Mouse (Mus musculus) layer of hippocampus, postnatal 36 days (tissue): Measurements from ENCODE around the gene Slc37a3. TPM values are rescaled to one million over a fixed set of nuclear protein-coding genes. Genes with fewer than 3 reads are reported as not detected.

Source experiments
- DNase-seq, 2 experiments: peaks; one replicate each; pipeline ENCODE4 v3.0.0; 2022
- total RNA-seq, 2 experiments: library from RNA; stranded (reverse); gene quantifications; 2 replicates each; pipeline ENCODE4 v1.2.3; 2021

The Slc37a3 gene
- total RNA-seq, 2 experiments from 2014 or later, result 73.8 to 84.2 TPM

DNA sequence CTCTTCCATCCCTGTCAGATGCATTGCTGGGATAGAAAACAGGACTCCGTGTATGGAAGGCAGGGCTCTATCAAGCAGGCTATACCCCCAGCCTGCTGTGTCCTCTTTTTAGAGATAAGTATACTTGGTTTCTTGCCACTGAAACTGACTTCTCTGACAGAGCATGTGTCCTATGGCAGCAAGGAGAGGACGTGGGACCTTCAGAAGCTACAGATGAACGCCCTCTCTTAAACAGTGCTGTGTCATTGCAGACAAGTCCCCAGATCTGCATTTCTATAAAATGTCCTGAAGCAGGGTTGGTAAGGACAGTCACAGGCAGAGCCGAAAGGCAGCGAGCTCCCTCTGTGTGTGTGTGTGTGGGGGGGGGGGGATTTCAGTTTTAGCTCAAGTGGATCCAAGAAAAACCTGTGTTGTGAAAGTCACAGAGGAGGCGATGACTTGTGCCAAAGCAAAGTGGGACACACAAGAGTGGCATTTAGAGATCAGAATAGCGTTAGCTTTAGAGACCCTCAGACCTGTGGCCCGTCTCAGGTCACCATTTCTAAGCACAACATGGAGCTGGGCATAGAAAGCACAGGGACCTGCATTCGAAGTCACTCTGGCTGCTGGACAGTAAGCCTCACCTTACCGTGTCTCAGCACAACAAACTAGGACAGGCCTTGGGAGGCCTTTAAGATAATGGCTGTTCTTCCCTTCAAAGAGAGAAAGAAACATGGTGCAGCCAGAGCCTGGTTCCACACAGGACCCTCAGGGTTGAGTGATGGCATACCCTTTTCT is 59.4 kb downstream of the Slc37a3 start:
- no peak for DNase-seq

DNA sequence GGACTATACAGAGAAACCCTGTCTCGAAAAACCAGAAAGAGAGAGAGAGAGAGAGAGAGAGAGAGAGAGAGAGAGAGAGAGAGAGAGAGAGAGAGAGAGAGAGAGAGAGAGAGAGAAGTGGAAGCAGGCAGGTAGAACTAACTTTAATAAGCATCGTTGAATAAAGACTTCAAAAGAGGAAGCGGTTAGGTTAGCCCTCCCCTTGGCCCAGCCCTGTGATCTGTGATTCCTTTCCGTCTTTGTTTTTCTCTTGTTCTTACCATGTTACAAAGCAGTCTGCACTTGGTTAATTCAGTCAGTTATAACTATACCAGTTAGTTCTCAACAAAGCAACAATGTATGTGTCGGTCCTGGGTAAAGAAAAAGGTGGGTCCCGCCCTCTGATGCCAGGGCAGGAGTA is 61.4 kb downstream of the Slc37a3 start:
- DNase-seq, result no peak

DNA sequence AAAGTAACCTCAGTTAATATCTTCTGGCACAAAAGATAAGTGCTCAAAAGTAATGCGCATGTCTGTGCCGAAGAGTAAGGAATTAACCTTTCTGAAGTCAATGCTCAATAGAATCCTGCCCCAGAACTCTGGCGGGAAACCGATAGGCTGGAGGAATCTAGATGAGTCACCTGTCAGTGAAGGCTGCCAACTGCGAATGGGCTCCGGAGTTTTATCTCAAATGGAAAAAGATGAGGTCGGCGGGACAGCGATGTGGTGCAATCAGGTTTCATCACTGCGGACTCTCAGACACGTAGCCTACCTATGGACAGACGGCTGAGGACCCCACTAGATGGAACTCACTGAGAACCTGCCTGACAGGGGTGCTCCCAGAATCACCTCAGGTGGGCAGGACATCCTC is 63.0 kb downstream of the Slc37a3 start:
- DNase-seq, result no peak

DNA sequence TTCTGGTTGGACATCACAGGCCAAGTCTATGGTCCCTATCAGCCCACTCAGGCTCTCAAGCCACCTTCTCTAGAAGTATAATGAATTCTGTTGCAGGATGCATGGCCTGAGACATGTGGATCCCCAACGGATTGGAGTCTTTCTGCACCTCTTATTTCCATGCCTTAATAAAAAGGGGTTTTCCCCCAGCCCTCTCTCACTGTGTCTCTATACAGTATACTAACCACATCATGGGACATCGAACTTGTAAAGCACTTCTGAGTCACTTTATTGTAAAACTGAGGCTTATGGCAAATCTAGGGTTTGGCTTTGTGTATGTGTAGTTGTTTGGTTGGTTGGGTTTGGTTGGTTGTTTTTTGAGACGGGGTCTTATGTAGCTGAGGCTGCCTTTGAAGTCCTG is 65.7 kb downstream of the Slc37a3 start:
- no peak for DNase-seq

DNA sequence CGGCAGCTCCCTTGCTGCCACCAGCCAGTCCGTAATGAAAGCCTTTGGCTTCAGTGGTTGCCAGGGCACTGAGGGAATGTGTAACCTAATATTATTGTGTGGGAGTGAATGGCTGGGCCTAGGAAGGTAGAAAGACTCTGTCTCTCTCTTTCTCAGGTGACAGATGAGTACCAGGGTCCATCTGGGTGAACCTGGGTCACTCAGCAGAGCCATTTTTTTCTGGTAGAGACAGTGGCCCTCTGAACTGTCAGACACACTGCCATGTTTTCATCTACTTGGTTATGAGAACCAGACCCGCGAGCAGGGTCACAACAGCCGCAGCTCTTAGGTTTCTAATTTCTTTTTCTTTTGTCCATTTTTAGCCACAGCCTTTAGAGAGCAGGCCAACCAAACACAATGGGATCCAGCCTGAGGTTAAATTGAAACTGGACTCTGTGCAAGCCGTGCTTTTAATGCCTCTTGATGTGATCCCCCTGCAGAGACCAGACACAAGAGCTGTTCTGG is 73.1 kb downstream of the Slc37a3 start:
- no peak for DNase-seq

DNA sequence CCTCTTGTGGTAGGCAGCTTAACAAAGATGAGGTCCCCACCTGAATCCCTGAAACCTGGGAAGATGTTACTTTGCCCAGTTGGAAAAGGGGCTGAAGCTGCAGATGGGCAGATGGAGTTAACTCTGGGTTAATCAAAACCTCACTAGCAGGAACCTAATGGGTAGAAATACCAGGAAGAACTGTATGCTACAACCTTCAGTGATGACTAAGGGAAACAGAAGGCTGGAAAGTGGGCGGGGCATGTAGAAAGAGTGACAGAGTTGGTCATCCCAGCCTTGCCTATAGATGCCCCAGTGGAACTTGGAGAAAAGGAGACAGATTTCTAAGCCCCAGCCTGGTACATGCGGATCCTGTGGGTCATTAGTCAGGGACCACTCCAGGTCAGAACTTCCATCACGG is 76.0 kb downstream of the Slc37a3 start:
- no peak for DNase-seq

DNA sequence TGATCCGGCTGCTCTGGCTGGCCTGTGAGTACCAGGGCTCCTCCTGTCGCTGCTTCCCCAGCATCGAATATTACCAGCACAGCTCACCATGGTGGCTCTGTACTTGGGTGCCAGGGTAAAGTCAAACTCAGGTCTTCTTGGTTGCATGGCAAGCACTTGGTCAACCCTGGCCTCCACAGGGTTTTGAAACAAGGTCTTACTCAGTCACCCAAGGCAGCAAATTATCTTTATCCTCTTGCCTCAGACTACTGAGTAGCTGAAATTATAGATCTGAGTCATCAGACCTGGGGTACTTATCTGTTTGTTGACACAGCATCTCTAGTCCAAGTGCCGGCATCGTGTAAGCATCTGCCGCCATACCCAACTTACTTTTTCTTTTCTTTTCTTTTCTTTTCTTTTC is 80.4 kb downstream of the Slc37a3 start:
- DNase-seq, result no peak

DNA sequence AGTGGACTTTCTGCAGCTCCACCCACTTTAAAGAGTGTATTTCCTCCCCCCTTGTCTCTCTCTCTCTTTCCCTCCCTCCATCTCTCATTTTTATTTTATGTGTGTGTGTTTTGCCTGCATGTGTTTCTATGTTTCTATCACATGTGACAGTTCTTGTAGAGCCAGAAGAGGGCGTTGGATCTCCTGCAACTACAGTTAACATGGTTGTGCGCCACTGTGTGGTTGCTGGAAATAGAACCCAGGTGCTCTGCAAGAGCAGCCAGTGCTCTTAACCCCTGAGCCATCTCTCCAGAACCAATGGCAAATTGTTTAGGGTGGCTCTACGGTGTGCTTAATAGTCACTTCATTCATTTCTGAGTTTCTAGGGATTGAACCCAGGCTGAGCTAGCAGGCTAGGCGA is 81.0 kb downstream of the Slc37a3 start:
- DNase-seq, result no peak

DNA sequence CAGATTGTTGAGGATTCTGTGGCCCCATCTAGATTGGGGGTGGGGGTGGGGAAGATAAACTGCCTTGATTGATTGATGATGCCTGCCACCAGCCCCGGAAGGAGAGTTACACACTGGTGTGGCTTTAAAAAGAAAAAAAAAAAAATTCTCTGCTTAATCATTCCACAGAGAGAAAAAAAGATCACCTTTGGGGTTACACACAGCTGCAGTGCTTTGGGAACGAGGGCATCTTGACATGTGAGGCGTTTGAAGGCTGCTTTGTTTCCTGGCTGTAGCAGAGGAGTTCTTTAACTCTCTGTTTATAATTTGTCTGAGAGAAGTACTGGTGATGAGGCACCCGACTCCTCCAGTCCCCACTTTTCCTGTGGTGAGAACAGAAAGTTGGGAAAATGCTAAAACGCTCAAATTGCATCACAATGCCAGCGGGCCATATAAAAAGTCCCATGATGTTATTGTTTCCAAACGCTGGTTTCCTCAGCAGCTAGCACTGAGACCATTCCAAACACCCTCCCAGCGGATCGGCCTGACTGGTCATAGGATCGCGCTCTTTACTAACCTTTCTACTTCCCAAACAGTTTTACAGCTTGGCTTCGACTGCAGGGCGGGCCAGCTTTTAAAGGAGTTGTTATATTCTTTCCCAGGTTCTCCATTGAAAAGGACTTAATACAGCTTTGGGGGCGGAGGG is 81.6 kb downstream of the Slc37a3 start:
- no peak for DNase-seq

DNA sequence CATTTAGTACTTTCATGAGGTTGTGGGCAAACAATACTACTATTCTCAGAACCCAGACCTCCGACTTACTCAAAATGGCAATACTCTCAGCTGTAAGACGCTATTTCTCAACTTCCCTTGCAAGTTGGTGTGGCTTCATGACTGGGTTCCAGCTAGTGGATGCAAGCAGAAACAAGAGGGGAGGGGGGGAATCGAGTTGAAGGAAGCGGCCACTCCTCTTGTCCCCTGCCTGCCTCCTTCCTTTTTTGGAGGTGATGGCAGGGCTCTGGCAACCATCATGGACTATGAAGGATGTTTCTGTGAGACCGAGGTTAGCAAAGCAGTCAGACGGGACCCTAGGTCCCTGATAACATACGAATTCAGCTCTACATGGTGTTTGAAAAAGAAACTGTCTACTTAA is 87.8 kb downstream of the Slc37a3 start:
- DNase-seq, result no peak

DNA sequence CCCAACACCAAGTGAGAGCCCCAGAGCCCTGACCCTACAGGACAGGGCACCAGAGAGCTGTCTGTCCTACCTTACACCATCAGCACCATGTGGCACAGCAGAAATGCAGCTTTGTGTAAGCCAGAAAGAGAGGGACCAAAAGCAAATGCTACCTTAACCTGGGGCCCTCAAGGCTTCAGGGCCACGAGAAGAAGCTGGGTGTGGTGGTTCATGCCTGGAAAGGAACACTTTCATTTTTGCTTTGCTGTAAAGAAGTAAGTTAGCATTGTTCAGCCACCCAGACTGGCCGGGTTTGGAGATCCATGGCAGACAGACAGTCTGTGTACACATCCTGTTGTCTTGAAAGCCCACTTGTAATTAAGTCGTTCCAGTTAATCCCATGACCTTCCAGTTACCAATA is 89.7 kb downstream of the Slc37a3 start:
- no peak for DNase-seq

DNA sequence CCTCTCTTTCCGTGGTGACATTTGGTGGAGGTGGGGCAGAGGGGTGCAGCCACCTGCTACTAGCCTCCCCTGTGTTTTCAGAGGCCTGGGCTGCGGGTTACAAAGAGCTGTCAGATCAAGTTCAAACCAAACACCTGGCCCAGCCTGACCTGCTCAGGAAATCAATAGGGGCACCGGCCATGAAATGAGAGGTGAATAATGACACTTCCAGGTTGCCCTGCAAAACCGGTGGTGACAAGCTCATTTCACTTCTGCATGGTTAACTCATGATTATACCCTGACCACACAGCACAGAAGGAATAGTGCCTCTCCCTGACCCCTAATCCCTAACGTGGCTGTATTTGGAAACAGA is 90.8 kb downstream of the Slc37a3 start:
- DNase-seq, result no peak

DNA sequence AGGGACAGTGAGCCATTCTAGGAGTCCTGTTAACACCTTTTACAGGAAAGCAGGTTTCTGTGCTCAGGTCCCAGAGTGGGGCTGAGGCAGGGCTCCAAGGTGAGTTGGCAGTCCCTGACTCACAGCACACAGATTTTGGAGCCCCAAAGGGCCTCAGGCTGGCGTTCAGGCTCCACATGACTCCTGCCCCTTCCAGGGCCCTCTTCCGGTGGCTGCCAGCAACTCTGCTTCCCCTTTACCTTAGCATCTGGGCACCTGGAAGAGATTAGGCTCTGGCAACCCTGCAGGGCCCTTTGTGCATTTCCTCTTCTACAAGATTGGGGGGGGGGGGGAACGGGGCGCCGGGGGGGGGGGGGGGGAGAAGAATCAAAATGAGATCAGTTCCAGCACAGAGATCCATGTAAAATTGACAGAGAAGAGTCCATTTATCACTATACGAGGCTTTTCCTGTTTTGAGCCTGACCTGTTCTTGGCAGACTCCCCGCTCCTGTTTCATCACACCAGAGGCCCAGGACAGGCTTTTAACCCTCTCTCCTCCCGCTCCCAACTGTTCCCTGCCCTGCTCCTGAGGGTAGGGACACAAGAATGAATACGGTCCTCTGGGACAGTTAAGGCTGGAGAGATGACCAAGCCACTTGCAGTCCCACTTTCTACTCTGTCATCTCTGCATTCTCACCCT is 91.3 kb downstream of the Slc37a3 start:
- DNase-seq, result no peak

DNA sequence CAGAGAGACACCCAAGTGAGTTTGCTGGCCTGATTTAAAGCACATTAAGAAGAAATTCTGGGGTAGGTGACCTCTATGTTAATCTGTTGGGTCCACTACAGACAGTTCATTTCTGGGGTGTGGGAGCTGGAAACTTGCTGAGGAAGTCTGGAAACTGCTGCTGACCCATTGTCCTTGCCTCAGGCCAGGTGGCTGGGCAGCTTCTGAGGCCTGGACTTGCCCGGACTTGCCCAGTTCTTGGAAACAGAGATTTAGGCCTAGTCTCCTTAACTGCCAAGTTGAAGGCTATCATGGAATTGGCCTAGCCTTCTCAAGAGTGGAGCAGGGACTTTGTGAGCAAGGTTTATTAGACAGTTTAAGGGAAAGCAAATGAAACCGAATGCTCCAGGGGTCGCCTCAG is 92.6 kb downstream of the Slc37a3 start:
- DNase-seq, result no peak

Other genes with a start within 250 kb of the Slc37a3 start
- gene Kdm7a, start 170.9 kb downstream of the Slc37a3 start, total RNA-seq, result 10 to 100 TPM; 57.2 to 64.2 TPM
- gene Rab19, start 3.5 kb upstream of the Slc37a3 start, total RNA-seq, result not detected
- 100 to 1,000 TPM; 127 to 136 TPM for gene Mkrn1, start 42.8 kb upstream of the Slc37a3 start, total RNA-seq
- gene Dennd2a, start 180.2 kb upstream of the Slc37a3 start, total RNA-seq, result 10 to 100 TPM; 34.6 to 38.9 TPM
- 10 to 100 TPM; 29.7 to 33.1 TPM for gene Adck2, start 196.2 kb upstream of the Slc37a3 start, total RNA-seq
- 1 to 10 TPM in 1 of 2 experiments, not detected in 1; 2.2 TPM for gene Gm42420, start 208.1 kb upstream of the Slc37a3 start, total RNA-seq
- gene Ndufb2, start 214.9 kb upstream of the Slc37a3 start, total RNA-seq, result 100 to 1,000 TPM; 183 to 193 TPM